Mouse (Mus musculus) stomach, postnatal 0 days (tissue): Measurements from ENCODE around the gene Atp8a2. TPM values are rescaled to one million over a fixed set of nuclear protein-coding genes. Genes with fewer than 3 reads are reported as not detected.

Experiments
- ATAC-seq: fragments of 200-750 bp; cut with Nextera tagmentation; 2 replicates; pipeline ENCODE4 v1.8.0; 2017; ENCODE audit not compliant: low FRiP score, low TSS enrichment
- DNase-seq: peaks from one replicate; pipeline ENCODE4 v3.0.0-alpha.2; 2016; ENCODE audit warnings: low spot score
- H3K27ac ChIP-seq: fragments of 300-500 bp; sonication (generic); replicated peaks from 2 replicates; pipeline ENCODE4 v1.5.1; 2014; ENCODE audit warnings: mild to moderate bottlenecking, control low read depth
- H3K27me3 ChIP-seq: fragments of 300-500 bp; sonication (generic); 2 replicates; pipeline ENCODE4 v1.6.1; 2014; ENCODE audit warnings: low read length; ENCODE audit not compliant: control insufficient read depth, insufficient read depth
- H3K36me3 ChIP-seq: fragments of 300-500 bp; sonication (generic); 2 replicates; pipeline ENCODE4 v1.6.1; 2014; ENCODE audit warnings: low read length, mixed read lengths; ENCODE audit not compliant: control insufficient read depth, insufficient read depth
- H3K4me1 ChIP-seq: fragments of 300-500 bp; sonication (generic); replicated peaks from 2 replicates; pipeline ENCODE4 v1.6.1; 2014; ENCODE audit warnings: antibody characterized with exemption; ENCODE audit not compliant: control insufficient read depth, insufficient read depth
- H3K4me2 ChIP-seq: fragments of 300-500 bp; sonication (generic); replicated peaks from 2 replicates; pipeline ENCODE4 v1.6.1; 2014; ENCODE audit warnings: low read depth, mild to moderate bottlenecking, control low read depth, moderate library complexity
- H3K4me3 ChIP-seq: fragments of 300-500 bp; sonication (generic); 2 replicates; pipeline ENCODE4 v1.5.1; 2014; ENCODE audit warnings: low read depth, low read length, control low read depth
- H3K9ac ChIP-seq: fragments of 300-500 bp; sonication (generic); 2 replicates; pipeline ENCODE4 v1.6.1; 2014; ENCODE audit warnings: mild to moderate bottlenecking, low read length, control low read depth, mixed read lengths
- H3K9me3 ChIP-seq: fragments of 300-500 bp; sonication (generic); 2 replicates; pipeline ENCODE4 v1.6.1; 2016; ENCODE audit warnings: low read length; ENCODE audit not compliant: control insufficient read depth
- CTCF ChIP-seq: IDR thresholded peaks from 2 replicates; pipeline ENCODE4 v1.5.1; 2016; ENCODE audit warnings: antibody characterized with exemption, low read depth, mild to moderate bottlenecking, moderate library complexity
- EP300 ChIP-seq: optimal IDR thresholded peaks from 2 replicates; pipeline ENCODE3; 2016; ENCODE audit warnings: antibody characterized with exemption
- WGBS: fragments of 180-500 bp; shearing (Covaris S2); extraction: QIAGEN DNeasy Blood & Tissue Kit; methylation state at CpG from one replicate; pipeline ENCODE4 v1.1.7; 2014; 5-methylcytosine and 5-hydroxymethylcytosine counted together
- microRNA counts: library from miRNA; unstranded; fragments of <30 nt; microRNA quantifications from one replicate; lab custom pipeline; 2015
- microRNA-seq: library from miRNA; unstranded; fragments of <30 nt; microRNA quantifications from one replicate; pipeline ENCODE4, GENCODE M21; 2016
- polyA plus RNA-seq: library from polyadenylated mRNA; unstranded; fragments of >200 nt; fragmentation: Nextera tagmentation; extraction: Ambion mirVana; gene quantifications from 2 replicates; pipeline ENCODE4 v1.2.1, GENCODE M21; 2015

Atp8a2 gene
- polyA plus RNA-seq, 1 experiment from 2014 or later, result 6.3 TPM

DNA sequence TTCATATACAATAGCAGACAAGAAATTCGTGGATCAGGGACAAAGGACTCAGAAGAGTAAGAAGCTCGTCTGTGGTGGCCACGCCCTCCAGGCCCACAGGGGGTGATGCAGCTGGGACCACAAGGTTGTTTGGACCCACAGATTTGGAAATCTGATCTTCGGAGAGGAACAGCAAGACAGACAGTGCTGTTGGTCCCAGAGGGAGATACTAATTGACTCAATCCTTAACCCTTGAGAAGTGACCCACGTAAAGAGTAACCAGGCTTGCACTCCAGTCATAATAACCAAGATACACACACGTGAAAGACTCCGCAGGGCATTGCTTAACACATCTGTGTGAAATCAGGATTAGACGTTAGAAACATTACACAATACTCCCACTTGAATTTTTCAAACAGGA lies 605.1 kb downstream of the Atp8a2 start:
- peaks cover 11% of the 10 kb centered on the region for H3K36me3 ChIP-seq
- H3K27me3 ChIP-seq, result no peaks in the 10 kb centered on the region
- TF ChIP-seq CTCF (no peak), EP300 (no peak)
- 81% methylated on average over 8 of the region's 8 CpGs for WGBS
- no peak overlapping the region for H3K4me3 ChIP-seq
- no peak overlapping the region for H3K27ac ChIP-seq
- H3K9ac ChIP-seq, result no peak overlapping the region
- ATAC-seq (no peak), DNase-seq (no peak)
- H3K9me3 ChIP-seq, result no peaks in the 10 kb centered on the region
- 0 out of 2 replicates have a peak, but pooled peaks cover 1% of the 10 kb centered on the region for H3K4me1 ChIP-seq
- H3K4me2 ChIP-seq, result no peak overlapping the region

DNA sequence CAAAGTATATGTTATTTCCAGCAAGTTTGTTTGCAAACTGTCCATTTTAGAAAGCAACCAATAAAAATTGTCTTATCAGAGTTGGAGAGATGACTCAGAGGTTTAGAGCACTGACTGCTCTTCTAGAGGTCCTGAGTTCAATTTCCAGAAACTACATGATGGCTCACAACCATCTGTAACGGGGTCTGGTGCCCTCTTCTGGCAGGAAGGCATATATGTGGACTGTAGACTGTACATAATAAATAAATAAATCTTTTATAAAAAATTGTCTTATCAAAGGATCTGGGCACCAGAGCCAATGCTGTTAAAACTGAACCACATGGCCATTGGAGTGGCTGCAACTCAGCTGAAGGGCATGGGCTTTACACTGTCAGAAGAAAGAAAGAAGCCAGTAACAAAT lies 606.4 kb downstream of the Atp8a2 start:
- H3K9me3 ChIP-seq, result no peaks in the 10 kb centered on the region
- peaks cover 20% of the 10 kb centered on the region for H3K36me3 ChIP-seq
- DNase-seq, result no peak
- H3K4me1 ChIP-seq, result no peaks in the 10 kb centered on the region
- WGBS, result 77% methylated on average over 1 of the region's 1 CpGs
- no peaks in the 10 kb centered on the region for H3K27me3 ChIP-seq
- H3K9ac ChIP-seq, result no peak overlapping the region
- no peak for ATAC-seq
- no peak overlapping the region for H3K4me3 ChIP-seq
- TF ChIP-seq EP300, result no peak
- peak; percentile 65 for TF ChIP-seq CTCF
- no peak overlapping the region for H3K4me2 ChIP-seq
- no peak overlapping the region for H3K27ac ChIP-seq

MicroRNA genes within 50 kb of the gene (microRNA counts, 519-probe panel; counts per million panel counts)
- microRNA mmu-miR-719 (lab: Ali Mortazavi, UCI), result not detected

Small RNAs within 50 kb of the gene (microRNA-seq; reads per million reads assigned to microRNA genes)
- gene Mir719, result not detected

Other genes with a start within 250 kb of the Atp8a2 start
- gene Nupl1, start 54.3 kb upstream of the Atp8a2 start, polyA plus RNA-seq, result 0.06 and 0.13 TPM in 2 replicates
- gene Gm49336, start 54.3 kb upstream of the Atp8a2 start, polyA plus RNA-seq, result 25.8 and 25.9 TPM in 2 replicates
- 31.4 and 31.6 TPM in 2 replicates for gene Mtmr6, start 68.0 kb upstream of the Atp8a2 start, polyA plus RNA-seq
- gene Amer2, start 176.1 kb upstream of the Atp8a2 start, polyA plus RNA-seq, result 1.2 and 1.5 TPM in 2 replicates